Mouse (Mus musculus): Measurements from ENCODE around the gene 4921504E06Rik. TPM values are rescaled to one million over a fixed set of nuclear protein-coding genes. Genes with fewer than 3 reads are reported as not detected.

The 4921504E06Rik gene
- total RNA-seq, 4 experiments from 2014 or later, result not detected

DNA sequence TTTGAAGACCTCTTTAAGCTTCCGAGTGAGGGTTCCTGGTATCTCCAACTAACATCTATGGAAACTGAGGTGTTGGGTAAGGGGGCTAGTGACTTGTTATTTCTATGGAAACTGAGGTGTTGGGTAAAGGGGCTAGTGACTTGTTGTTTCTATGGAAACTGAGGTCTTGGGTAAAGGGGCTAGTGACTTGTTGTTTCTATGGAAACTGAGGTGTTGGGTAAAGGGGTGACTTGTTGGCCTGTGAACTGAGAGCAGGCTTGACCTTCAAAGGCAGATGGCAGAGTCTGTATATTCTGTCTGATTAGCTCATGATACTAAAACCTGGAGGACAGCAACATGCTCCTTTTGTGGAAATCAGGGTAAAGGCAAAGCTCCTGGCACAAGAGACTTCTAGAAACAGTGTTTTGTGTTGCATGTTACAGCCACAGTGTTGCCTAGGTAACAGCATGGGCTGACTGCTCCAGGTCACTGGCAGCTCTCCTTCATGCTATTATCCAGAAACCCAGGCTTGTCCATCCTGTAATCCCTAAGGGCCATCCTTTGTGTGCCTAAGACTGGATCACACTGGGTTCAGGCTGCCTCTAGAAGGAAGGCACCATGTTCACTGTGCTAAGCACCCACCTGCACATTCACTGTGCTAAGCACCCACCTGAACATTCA is 133.9 kb downstream of the 4921504E06Rik start:
- no peak for DNase-seq (ENCODE audit: low spot score)

DNA sequence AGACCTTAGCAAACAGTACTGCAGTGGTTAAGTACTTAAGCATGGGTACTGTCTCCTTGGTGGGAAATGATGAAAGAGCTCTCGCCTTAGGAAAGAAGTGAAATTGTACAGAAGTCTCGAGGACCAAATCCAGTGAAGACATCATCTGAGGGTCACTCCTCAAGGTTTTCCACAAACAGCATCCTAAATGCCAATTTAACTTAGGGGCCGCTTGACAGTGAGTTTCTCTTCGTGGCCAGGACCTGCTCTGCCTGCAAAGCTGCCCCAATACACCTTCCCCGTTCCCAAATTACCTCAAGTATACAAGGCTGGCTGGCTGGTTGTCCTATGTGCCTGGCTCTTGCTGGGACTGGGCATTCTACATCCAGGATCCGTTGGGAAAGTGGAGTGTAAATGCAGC is 137.6 kb downstream of the 4921504E06Rik start:
- DNase-seq (ENCODE audit: low spot score), result no peak

DNA sequence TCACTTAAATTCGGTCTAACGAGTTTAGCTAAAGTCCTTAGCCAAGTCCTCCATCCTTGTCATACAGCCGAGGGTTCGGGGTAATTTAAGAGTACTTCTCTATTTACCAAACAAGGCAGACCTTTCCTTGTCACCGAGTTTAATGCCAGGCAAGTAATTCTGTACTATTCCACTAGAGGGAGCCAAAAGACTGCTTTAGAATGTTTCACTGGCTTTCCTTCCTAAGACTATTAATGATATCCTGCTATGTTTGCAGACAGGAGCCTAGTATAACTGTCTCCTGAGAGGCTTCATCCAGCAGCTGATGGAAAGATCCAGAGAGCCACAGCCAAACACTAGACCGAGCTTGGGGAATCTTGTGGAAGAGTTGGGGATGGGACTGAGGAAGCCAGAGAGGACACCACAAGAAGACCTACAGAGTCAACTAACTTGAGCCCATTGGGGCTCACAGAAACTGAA is 138.6 kb downstream of the 4921504E06Rik start:
- peak; percentile 85 for DNase-seq (ENCODE audit: low spot score)

DNA sequence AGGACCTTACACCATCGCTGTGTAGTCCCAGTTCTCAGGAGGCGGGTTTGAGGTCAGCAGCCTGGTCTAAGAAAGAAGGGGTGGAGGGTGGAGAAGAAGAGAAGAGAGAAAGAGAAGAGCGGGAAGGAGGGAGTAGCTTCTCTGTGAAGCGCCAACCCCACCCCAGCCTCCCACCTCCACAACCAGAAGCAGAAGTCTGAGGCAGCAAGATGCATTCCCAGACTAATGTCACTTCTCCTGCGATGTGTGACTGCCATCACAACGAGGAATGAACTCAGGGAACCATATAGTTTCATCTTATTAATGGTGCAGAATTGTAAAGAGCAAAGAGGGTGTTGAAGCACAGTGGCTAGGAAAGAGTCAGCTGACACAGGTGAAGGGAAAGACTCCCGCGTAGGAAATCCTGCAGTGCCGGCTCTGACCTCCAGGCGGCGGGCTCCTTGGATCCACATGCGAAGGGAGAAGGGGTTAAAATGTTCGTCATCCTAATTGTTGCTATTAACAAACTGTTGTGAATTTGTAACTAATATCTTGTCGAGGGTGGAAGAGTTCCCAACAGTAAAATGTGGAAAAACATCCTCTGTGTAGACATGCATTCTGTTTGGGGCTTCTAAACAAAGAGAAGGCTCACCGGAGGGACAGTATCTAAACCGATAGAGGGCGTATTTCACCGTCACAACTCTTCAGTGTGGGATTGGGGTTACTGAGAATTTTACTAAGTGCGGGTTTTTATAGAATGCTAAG is 139.3 kb downstream of the 4921504E06Rik start:
- DNase-seq (ENCODE audit: low spot score), result peak; percentile 24

Other genes starting within 250 kb of the 4921504E06Rik start
- gene Msrb2, start 182.5 kb downstream of the 4921504E06Rik start, total RNA-seq (2022), result 10 to 100 TPM; 63.9 to 73.6 (median 69.8) TPM
- gene Ptf1a, start 108.3 kb downstream of the 4921504E06Rik start, total RNA-seq (2022), result not detected
- 10 to 100 TPM; 12.5 to 30.7 (median 21.5) TPM for gene Otud1, start 103.8 kb upstream of the 4921504E06Rik start, total RNA-seq (2022)

Measured in heart, adult 8-10 months (tissue).